Mouse (Mus musculus): ENCODE measurements around the gene Ccnd3. TPM values are rescaled to one million over a fixed set of nuclear protein-coding genes. Genes with fewer than 3 reads are reported as not detected.

Ccnd3 gene
- total RNA-seq (2021), result 100 to 1,000 TPM in 1 of 2 experiments, 10 to 100 TPM in 1; 95.5 to 120 TPM
- long read RNA-seq, experiment 1, transcript Ccnd3-205 (5 exons, 1,977 nt), result major isoform, 177 of 194 reads
- long read RNA-seq, experiment 1, partial matches to known transcripts, result 9 of 194 reads
- long read RNA-seq, experiment 1, other reads (novel, unspliced or antisense), result 6 of 194 reads
- long read RNA-seq, experiment 2, transcript Ccnd3-205 (5 exons, 1,977 nt), result major isoform, 145 of 159 reads
- long read RNA-seq, experiment 2, partial matches to known transcripts, result 3 of 159 reads
- long read RNA-seq, experiment 2, other reads (novel, unspliced or antisense), result 8 of 159 reads

- DNase-seq, result peak; percentile 54
These were observed at the start of gene Ccnd3 for GRCm38 (mm10) chr17:47504941-47505346. Gene Ccnd3, plus strand, starts transcription at chr17:47505051.

GRCm38 (mm10) chr17:47458310-47458709 is 46.5 kb upstream of the Ccnd3 start:
- DNase-seq, result no peak

GRCm38 (mm10) chr17:47458936-47459335 is 45.9 kb upstream of the Ccnd3 start:
- no peak for DNase-seq

GRCm38 (mm10) chr17:47459341-47459919 is 45.4 kb upstream of the Ccnd3 start:
- no peak for DNase-seq

GRCm38 (mm10) chr17:47461688-47462087 is 43.2 kb upstream of the Ccnd3 start:
- DNase-seq, result no peak

- DNase-seq, result no peak
These were observed 42.6 kb upstream of the Ccnd3 start for GRCm38 (mm10) chr17:47462209-47462608.

- no peak for DNase-seq
These were observed 42.0 kb upstream of the Ccnd3 start for GRCm38 (mm10) chr17:47462728-47463388.

- no peak for DNase-seq
These were observed 40.4 kb upstream of the Ccnd3 start for GRCm38 (mm10) chr17:47464248-47464965.

GRCm38 (mm10) chr17:47465016-47465415 is 39.8 kb upstream of the Ccnd3 start:
- DNase-seq, result no peak

- no peak for DNase-seq
These were observed 38.6 kb upstream of the Ccnd3 start for GRCm38 (mm10) chr17:47466284-47466683.

- DNase-seq, result no peak
These were observed 37.2 kb upstream of the Ccnd3 start for GRCm38 (mm10) chr17:47467659-47468058.

- no peak for DNase-seq
These were observed 36.8 kb upstream of the Ccnd3 start for GRCm38 (mm10) chr17:47468063-47468462.

GRCm38 (mm10) chr17:47468466-47468865 is 36.4 kb upstream of the Ccnd3 start:
- peak; percentile 46 for DNase-seq

- no peak for DNase-seq
These were observed 35.2 kb upstream of the Ccnd3 start for GRCm38 (mm10) chr17:47469642-47470041.

- no peak for DNase-seq
These were observed 34.7 kb upstream of the Ccnd3 start for GRCm38 (mm10) chr17:47470121-47470520.

- DNase-seq, result no peak
These were observed 34.2 kb upstream of the Ccnd3 start for GRCm38 (mm10) chr17:47470686-47471085.

GRCm38 (mm10) chr17:47472435-47473350 is 32.2 kb upstream of the Ccnd3 start:
- no peak for DNase-seq

GRCm38 (mm10) chr17:47473434-47473974 is 31.3 kb upstream of the Ccnd3 start:
- DNase-seq, result peak; percentile 72

- no peak for DNase-seq
These were observed 30.6 kb upstream of the Ccnd3 start for GRCm38 (mm10) chr17:47474250-47474649.

- DNase-seq, result no peak
These were observed 29.7 kb upstream of the Ccnd3 start for GRCm38 (mm10) chr17:47475181-47475580.

GRCm38 (mm10) chr17:47475714-47476113 is 29.1 kb upstream of the Ccnd3 start:
- DNase-seq, result no peak

Data from gastrocnemius, postnatal 10 days (tissue).